Mouse (Mus musculus) C2C12 (cell line): ENCODE data around the gene Tekt5. TPM values are rescaled to one million over a fixed set of nuclear protein-coding genes. Genes with fewer than 3 reads are reported as not detected.
A peak's percentile ranks its signal among the peaks of the same experiment; 100 is the strongest.

Source experiments
- H3K27me3 ChIP-seq: one replicate; pipeline ENCODE4 v1.6.1; 2011; ENCODE audit not compliant: control insufficient read depth, insufficient read depth, insufficient read length
- H3K36me3 ChIP-seq: one replicate; pipeline ENCODE4 v1.6.1; 2011; ENCODE audit not compliant: control insufficient read depth, insufficient read depth
- H3K4me3 ChIP-seq: one replicate; pipeline ENCODE4 v1.5.1; 2011; ENCODE audit warnings: mild to moderate bottlenecking, control low read depth; ENCODE audit not compliant: poor library complexity, insufficient read depth, severe bottlenecking
- H3K79me2 ChIP-seq: one replicate; pipeline ENCODE4 v1.6.1; 2011; ENCODE audit not compliant: control insufficient read depth, insufficient read depth
- H3K79me3 ChIP-seq: one replicate; pipeline ENCODE4 v1.6.1; 2011; ENCODE audit warnings: low read depth, control low read depth
- H3ac ChIP-seq: one replicate; pipeline ENCODE3; 2011; ENCODE audit warnings: low read depth; ENCODE audit not compliant: control insufficient read depth, insufficient read length
- CEBPB ChIP-seq: IDR thresholded peaks from one replicate; pipeline ENCODE4 v1.6.1; 2011; ENCODE audit warnings: low read depth, mild to moderate bottlenecking, control low read depth, moderate library complexity
- CTCF ChIP-seq: IDR thresholded peaks from one replicate; pipeline ENCODE4 v1.5.1; 2011; ENCODE audit not compliant: control insufficient read depth, insufficient read depth, insufficient read length
- FOSL1 ChIP-seq: IDR thresholded peaks from one replicate; pipeline ENCODE4 v1.8.0; 2011; ENCODE audit warnings: mild to moderate bottlenecking, low read length; ENCODE audit not compliant: poor library complexity, insufficient read depth, severe bottlenecking
- MAX ChIP-seq: IDR thresholded peaks from one replicate; pipeline ENCODE4 v1.6.1; 2011; ENCODE audit warnings: mild to moderate bottlenecking, control low read depth
- MYOD1 ChIP-seq: IDR thresholded peaks from one replicate; pipeline ENCODE4 v1.6.1; 2011; ENCODE audit warnings: low read depth; ENCODE audit not compliant: control insufficient read depth, insufficient read length
- MYOG ChIP-seq: IDR thresholded peaks from one replicate; pipeline ENCODE4 v1.6.1; 2011; ENCODE audit not compliant: control insufficient read depth, insufficient read length; ENCODE audit errors: extremely low read depth
- USF1 ChIP-seq: IDR thresholded peaks from one replicate; pipeline ENCODE4 v1.6.1; 2011; ENCODE audit warnings: low read depth, mild to moderate bottlenecking, control low read depth, moderate library complexity
- polyA plus RNA-seq: library from polyadenylated mRNA; unstranded; fragments of >200 nt; fragmentation: generic; extraction: Trizol; gene quantifications from one replicate; pipeline ENCODE4 v1.2.1, GENCODE M21; 2012; ENCODE audit warnings: missing spikeins

The Tekt5 gene
- polyA plus RNA-seq, 1 experiment = not detected

DNA sequence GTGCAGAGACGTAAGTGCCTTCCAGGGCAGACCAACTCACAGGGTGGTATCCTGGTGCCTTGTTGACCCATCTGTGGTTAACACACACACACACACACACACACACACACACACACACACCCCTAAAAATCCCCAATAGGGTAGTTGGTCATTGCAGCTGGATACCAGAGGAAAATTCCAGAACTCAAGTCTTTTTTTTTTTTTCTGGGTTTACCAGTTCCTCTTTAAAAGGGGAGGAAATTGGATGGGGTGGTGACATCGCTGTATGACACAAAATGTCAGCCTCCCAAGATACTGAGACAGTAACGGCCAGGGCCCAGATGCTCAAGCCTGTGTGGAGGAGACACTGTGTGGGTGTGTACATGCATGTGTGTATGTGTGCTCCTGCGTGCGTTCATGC, 38.1 kb upstream of the Tekt5 start:
- Histone ChIP-seq H3K79me3 (no peaks in the 10 kb centered on the region), H3K36me3 (no peaks in the 10 kb centered on the region), H3K79me2 (no peaks in the 10 kb centered on the region), H3K4me3 (no peak overlapping the region), H3K27me3 (no peaks in the 10 kb centered on the region), H3ac (no peak overlapping the region)
- no peak for TF ChIP-seq FOSL1
- TF ChIP-seq CEBPB = no peak
- TF ChIP-seq MYOD1 = no peak
- no peak for TF ChIP-seq MYOG
- TF ChIP-seq USF1 = no peak
- no peak for TF ChIP-seq CTCF
- TF ChIP-seq MAX = no peak

GRCm38 (mm10) chr16:10432387-10432786, 37.1 kb upstream of the Tekt5 start:
- no peak for TF ChIP-seq CTCF
- TF ChIP-seq MAX = no peak
- TF ChIP-seq USF1 = no peak
- TF ChIP-seq CEBPB = no peak
- no peak for TF ChIP-seq MYOG
- TF ChIP-seq FOSL1 = no peak
- TF ChIP-seq MYOD1 = no peak
- no peaks in the 10 kb centered on the region for H3K79me3 ChIP-seq
- H3K36me3 ChIP-seq = no peaks in the 10 kb centered on the region
- no peak overlapping the region for H3ac ChIP-seq
- H3K27me3 ChIP-seq = no peaks in the 10 kb centered on the region
- no peaks in the 10 kb centered on the region for H3K79me2 ChIP-seq
- H3K4me3 ChIP-seq = no peak overlapping the region

- Histone ChIP-seq H3K79me3 (no peaks in the 10 kb centered on the region), H3ac (no peak overlapping the region), H3K4me3 (no peak overlapping the region), H3K36me3 (no peaks in the 10 kb centered on the region), H3K79me2 (no peaks in the 10 kb centered on the region), H3K27me3 (no peaks in the 10 kb centered on the region)
- TF ChIP-seq MYOD1 (peak; percentile 53), FOSL1 (no peak)
Measured at GRCm38 (mm10) chr16:10431911-10432310, 36.6 kb upstream of the Tekt5 start.

DNA sequence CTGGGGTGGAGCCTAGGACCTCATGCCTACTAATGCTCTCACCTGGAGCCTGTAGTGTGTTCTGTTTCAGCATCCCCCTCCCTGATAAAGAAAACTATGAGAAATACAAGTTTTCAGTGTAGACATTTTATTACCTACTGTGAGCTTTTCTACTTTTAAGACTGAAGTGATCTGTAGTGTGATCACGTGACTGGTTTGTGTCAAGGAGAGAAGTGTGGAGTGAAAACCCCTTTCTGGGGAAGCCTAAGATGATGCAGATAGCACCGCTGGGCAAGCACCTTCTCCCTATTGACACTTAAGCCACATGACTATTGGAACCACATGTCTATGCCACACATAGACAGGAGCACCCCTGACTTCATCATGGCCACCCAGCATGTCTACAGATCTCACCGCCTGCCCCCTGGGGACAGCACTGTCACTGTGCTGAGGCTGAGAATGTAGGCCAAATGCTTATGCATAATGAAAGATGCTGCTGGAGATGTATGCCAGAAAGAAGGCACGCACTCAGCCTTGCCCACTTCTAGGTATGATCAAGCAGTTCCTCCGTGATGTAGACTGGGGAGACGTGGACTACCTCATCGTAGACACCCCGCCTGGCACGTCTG, 25.3 kb upstream of the Tekt5 start:
- H3K27me3 ChIP-seq = no peaks in the 10 kb centered on the region
- no peak overlapping the region for H3ac ChIP-seq
- TF ChIP-seq MYOD1 = no peak
- no peak for TF ChIP-seq USF1
- no peak for TF ChIP-seq FOSL1
- H3K36me3 ChIP-seq = peaks cover 88% of the 10 kb centered on the region
- H3K4me3 ChIP-seq = no peak overlapping the region
- H3K79me3 ChIP-seq = no peaks in the 10 kb centered on the region
- H3K79me2 ChIP-seq = no peaks in the 10 kb centered on the region

DNA sequence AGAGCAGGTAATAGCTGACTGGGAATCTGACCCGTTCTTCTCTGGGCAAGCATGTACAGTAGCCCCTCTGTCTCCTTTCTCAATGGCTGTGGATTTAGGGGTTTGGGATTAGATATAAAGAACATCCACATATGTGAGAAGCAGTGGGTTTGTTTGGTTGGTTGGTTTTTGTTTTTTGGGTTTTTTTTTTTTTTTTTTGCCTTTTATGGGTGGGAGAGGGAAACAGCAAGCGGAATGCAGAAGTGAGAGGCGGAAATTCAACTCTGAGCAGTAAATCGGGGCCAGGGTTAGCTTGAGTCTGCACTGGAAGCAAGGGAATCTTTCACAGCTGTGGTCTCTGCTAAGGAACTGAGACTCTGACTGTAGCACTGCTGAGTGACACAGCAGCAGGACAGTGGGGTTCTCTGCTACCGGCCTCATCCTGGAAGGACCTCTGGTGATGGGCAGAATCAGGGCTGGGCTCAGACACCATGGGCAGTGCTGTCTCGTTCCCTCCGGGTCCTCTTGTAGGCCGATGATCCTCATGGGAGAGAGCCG, 22.5 kb upstream of the Tekt5 start:
- no peak for TF ChIP-seq CEBPB
- no peaks in the 10 kb centered on the region for H3K27me3 ChIP-seq
- H3K36me3 ChIP-seq = peaks cover 84% of the 10 kb centered on the region
- no peak overlapping the region for H3ac ChIP-seq
- H3K79me3 ChIP-seq = peaks cover 6% of the 10 kb centered on the region
- H3K79me2 ChIP-seq = peaks cover 16% of the 10 kb centered on the region
- no peak overlapping the region for H3K4me3 ChIP-seq

- Histone ChIP-seq H3K27me3 (no peaks in the 10 kb centered on the region), H3ac (no peak overlapping the region), H3K4me3 (no peak overlapping the region), H3K79me3 (peaks cover 10% of the 10 kb centered on the region), H3K36me3 (peaks cover 76% of the 10 kb centered on the region), H3K79me2 (peaks cover 24% of the 10 kb centered on the region)
- no peak for TF ChIP-seq USF1
- no peak for TF ChIP-seq CTCF
- TF ChIP-seq CEBPB = no peak
- no peak for TF ChIP-seq MAX
- no peak for TF ChIP-seq MYOG
- TF ChIP-seq FOSL1 = no peak
- no peak for TF ChIP-seq MYOD1
Measured at GRCm38 (mm10) chr16:10416866-10417265, 21.6 kb upstream of the Tekt5 start.

GRCm38 (mm10) chr16:10415976-10416375, 20.7 kb upstream of the Tekt5 start:
- H3ac ChIP-seq = no peak overlapping the region
- TF ChIP-seq MYOD1 (no peak), FOSL1 (no peak), CEBPB (no peak), MYOG (no peak), MAX (no peak), USF1 (no peak), CTCF (no peak)
- peaks cover 67% of the 10 kb centered on the region for H3K36me3 ChIP-seq
- H3K4me3 ChIP-seq = no peak overlapping the region
- peaks cover 24% of the 10 kb centered on the region for H3K79me2 ChIP-seq
- peaks cover 10% of the 10 kb centered on the region for H3K79me3 ChIP-seq
- H3K27me3 ChIP-seq = no peaks in the 10 kb centered on the region
